ENCODE assay signal across 8 mouse cellular contexts in the genomic region with DNA sequence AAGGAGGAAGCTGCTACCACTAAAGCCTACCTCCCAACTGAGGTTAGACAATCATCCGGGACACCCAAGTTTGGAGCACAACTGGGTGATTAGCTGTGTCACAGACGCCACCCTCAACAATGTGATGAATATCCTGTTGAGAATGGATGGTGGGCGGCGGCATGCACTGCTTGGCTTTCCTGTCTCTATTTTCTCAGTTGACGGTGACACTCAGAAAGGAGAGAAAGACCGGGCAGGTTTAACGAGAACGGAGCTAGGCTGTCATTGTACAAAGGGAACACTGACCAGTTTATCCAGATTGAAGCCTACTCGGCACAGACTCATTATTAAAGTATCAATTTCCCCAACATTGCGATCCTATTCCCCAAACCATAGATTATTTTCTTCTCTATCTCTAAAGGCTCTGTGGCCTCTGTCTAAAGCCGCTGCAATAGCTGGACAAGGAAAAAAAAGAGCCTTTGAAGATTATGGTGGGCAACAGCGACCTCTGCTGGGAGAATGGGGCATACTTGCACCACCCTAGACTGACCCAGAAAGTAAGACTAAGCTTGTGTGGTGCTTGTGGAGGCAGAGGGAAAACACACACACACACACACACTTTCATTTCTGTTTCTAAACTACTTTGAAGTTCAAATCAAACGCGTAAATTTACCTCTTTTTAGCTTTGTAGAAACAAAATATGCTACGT. TPM values are rescaled to one million over a fixed set of nuclear protein-coding genes. Genes with fewer than 3 reads are reported as not detected.
A peak's percentile ranks its signal among the peaks of the same experiment; 100 is the strongest.
DNase-seq lines count a peak whose midpoint lies in the region; ATAC-seq lines count a peak whose summit lies in the region.

No protein-coding gene starts in this region.

- H3K4me2 ChIP-seq in hindbrain, embryonic 12.5 days (replicated peaks), result peak overlapping the region; percentile 17; the same call in 1 of the 2 replicates

- peak; percentile 77 for DNase-seq in R1 (ENCODE audit: low read depth, low spot score)
- peak; percentile 84 to 88 for DNase-seq in cerebellum, postnatal 10 days
- DNase-seq in frontal cortex, postnatal 25 days (ENCODE audit: low spot score in 2 of 2), result peak; percentile 74 to 77
- DNase-seq in layer of hippocampus, postnatal 14 days (ENCODE audit: low spot score in 2 of 2), result peak; percentile 76 to 80
- DNase-seq in lung, postnatal 10 days, result peak; percentile 86
- DNase-seq in retina, adult 2 months (ENCODE audit: low read depth, low spot score), result peak; percentile 51
- peak; percentile 85 for DNase-seq in urinary bladder, postnatal 14 days (ENCODE audit: low spot score)

- WGBS in hindbrain, embryonic 12.5 days, result 36% methylated on average over 15 of the region's 15 CpGs

- no peaks in the 10 kb centered on the region for H3K27me3 ChIP-seq in hindbrain, embryonic 12.5 days

- ATAC-seq in hindbrain, embryonic 12.5 days (ENCODE audit: low FRiP score), result peak; percentile 61

- no peaks in the 10 kb centered on the region for H3K9me3 ChIP-seq in hindbrain, embryonic 12.5 days (replicated peaks)

- no peak overlapping the region for H3K27ac ChIP-seq in hindbrain, embryonic 12.5 days

- H3K4me3 ChIP-seq in hindbrain, embryonic 12.5 days, result no peak overlapping the region

- peaks cover 2% of the 10 kb centered on the region; the same call in 1 of the 2 replicates for H3K4me1 ChIP-seq in hindbrain, embryonic 12.5 days

- no peaks in the 10 kb centered on the region for H3K36me3 ChIP-seq in hindbrain, embryonic 12.5 days

- H3K9ac ChIP-seq in hindbrain, embryonic 12.5 days, result no peak overlapping the region

RNA-seq across cellular contexts. Expression of a gene that starts 29.0 kb away (rescaled TPM):
- 5.7 and 7.1 TPM in 2 replicates for polyA plus RNA-seq in hindbrain, embryonic 12.5 days (2016; fragmentation: Nextera tagmentation; extraction: Ambion mirVana)
- total RNA-seq in layer of hippocampus, postnatal 14 days (2021), result under 1 TPM in 1 of 2 experiments, not detected in 1; 0.21 TPM
